Mouse (Mus musculus) C2C12 (cell line): Measurements from ENCODE around the gene Bcl2l15.

Experiments used
- CEBPB ChIP-seq: IDR thresholded peaks from one replicate; pipeline ENCODE4 v1.6.1; 2011; ENCODE audit warnings: low read depth, mild to moderate bottlenecking, control low read depth, moderate library complexity
- CTCF ChIP-seq: IDR thresholded peaks from one replicate; pipeline ENCODE4 v1.5.1; 2011; ENCODE audit not compliant: control insufficient read depth, insufficient read depth, insufficient read length
- FOSL1 ChIP-seq: IDR thresholded peaks from one replicate; pipeline ENCODE4 v1.8.0; 2011; ENCODE audit warnings: mild to moderate bottlenecking, low read length; ENCODE audit not compliant: poor library complexity, insufficient read depth, severe bottlenecking
- MYOD1 ChIP-seq: IDR thresholded peaks from one replicate; pipeline ENCODE4 v1.6.1; 2011; ENCODE audit warnings: low read depth; ENCODE audit not compliant: control insufficient read depth, insufficient read length

DNA sequence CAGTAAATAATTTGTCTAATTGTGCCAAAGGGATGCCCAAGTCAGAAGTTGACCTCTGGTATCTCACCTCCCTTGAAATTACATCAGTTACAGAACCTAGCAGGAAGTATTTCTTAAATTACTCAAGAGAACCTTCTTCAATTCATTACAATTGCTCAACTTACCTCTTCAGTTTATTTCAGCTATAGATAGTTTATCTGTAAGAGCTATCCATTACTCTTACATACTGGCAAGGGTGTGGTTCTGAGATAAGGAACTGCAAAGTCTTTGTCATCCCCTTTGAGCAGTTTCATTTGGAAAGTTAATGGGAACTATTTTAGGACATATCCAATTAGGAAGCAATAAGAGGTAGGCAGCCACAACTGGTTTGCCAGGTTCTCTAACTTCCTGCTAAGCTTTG, at the start of gene Bcl2l15:
- TF ChIP-seq CTCF, result no peak
- TF ChIP-seq CEBPB, result no peak
- TF ChIP-seq MYOD1, result no peak
- no peak for TF ChIP-seq FOSL1
